Mouse (Mus musculus) adipose tissue, adult 10 weeks (tissue): Measurements from ENCODE around the gene Lrp11. TPM values are rescaled to one million over a fixed set of nuclear protein-coding genes. Genes with fewer than 3 reads are reported as not detected.

Experiments
- polyA plus RNA-seq: library from polyadenylated mRNA; stranded (reverse); fragments of 350-450 nt; fragmentation: Illumina TruSeq; extraction: RNeasy Lipid Tissue Mini Kit (QIAGEN cat#74804); gene quantifications from one replicate; pipeline ENCODE4 v1.2.3, GENCODE M21; 2014; ENCODE audit warnings: low read depth, low replicate concordance

Lrp11 gene
- polyA plus RNA-seq = 3.0 TPM

GRCm38 (mm10) chr10:7589592-7590233 is at the start of gene Lrp11:
Gene Lrp11, plus strand, starts transcription at chr10:7589800.

DNA sequence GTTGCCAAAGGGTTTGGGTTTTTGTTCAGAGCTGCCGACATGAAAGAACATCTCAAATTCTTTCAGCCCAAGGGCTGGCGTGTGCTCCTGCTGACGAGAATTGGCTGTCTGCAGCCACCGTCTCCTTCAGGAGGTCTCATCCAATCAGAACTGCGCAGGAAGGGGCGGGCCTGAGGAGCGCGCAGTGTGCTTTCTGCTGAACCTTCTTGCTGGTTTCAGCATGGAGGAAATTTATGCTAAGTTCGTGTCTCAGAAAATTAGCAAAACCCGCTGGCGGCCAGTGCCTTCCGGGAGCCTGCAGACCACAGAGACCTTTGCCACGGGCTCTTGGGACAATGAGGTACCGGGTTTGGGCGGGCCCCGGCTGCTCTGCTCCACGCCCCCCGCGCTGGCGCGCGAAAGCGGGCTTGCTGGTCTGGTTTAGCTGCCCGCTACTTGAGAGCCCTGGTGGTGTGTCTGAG is 77.8 kb downstream of the Lrp11 start, which contains the start of gene Nup43:
TSS of gene Nup43 (plus strand) at position 162 of the 461 bp plus-strand sequence.

Other genes with a start within 250 kb of the Lrp11 start
- 0.55 TPM for gene Ulbp1, start 116.2 kb upstream of the Lrp11 start, polyA plus RNA-seq
- gene Nup43, start 77.7 kb downstream of the Lrp11 start, polyA plus RNA-seq = 10.9 TPM
- 58.7 TPM for gene Pcmt1, start 91.3 kb downstream of the Lrp11 start, polyA plus RNA-seq
- gene Lats1, start 91.4 kb downstream of the Lrp11 start, polyA plus RNA-seq = 19.4 TPM
- gene Katna1, start 136.2 kb downstream of the Lrp11 start, polyA plus RNA-seq = 24.2 TPM
- 134 TPM for gene Ginm1, start 203.0 kb downstream of the Lrp11 start, polyA plus RNA-seq
- 27.9 TPM for gene Ppil4, start 203.1 kb downstream of the Lrp11 start, polyA plus RNA-seq
- gene Zc3h12d, start 242.7 kb downstream of the Lrp11 start, polyA plus RNA-seq = 1.4 TPM